Mouse (Mus musculus) liver, embryonic 14.5 days (tissue): Measurements from ENCODE around the gene Kcnk4.

ENCODE experiments used
- CTCF ChIP-seq: IDR thresholded peaks from 2 replicates; pipeline ENCODE4 v1.5.1; 2016; ENCODE audit warnings: antibody characterized with exemption, low read depth, control low read depth
- EP300 ChIP-seq: IDR thresholded peaks from 2 replicates; pipeline ENCODE4 v1.6.1; 2016; ENCODE audit warnings: antibody characterized with exemption, low read depth

GRCm38 (mm10) chr19:6969665-6970381 lies 35.5 kb upstream of the Kcnk4 start:
- TF ChIP-seq CTCF (peak; percentile 79), EP300 (no peak)
